Mouse (Mus musculus) neural tube, embryonic 10.5 days (tissue): ENCODE results near the gene Mybpc1.
"Not testable (repeated sequence)": the region's sequence is repeated elsewhere in the genome, so short reads cannot be mapped to it uniquely, and the experiment has no call there.

ENCODE experiments used
- DNase-seq: peaks from one replicate; pipeline ENCODE4 v3.0.0-alpha.2; 2017; ENCODE audit warnings: low spot score; ENCODE audit errors: extremely low spot score

Mybpc1 gene

DNA sequence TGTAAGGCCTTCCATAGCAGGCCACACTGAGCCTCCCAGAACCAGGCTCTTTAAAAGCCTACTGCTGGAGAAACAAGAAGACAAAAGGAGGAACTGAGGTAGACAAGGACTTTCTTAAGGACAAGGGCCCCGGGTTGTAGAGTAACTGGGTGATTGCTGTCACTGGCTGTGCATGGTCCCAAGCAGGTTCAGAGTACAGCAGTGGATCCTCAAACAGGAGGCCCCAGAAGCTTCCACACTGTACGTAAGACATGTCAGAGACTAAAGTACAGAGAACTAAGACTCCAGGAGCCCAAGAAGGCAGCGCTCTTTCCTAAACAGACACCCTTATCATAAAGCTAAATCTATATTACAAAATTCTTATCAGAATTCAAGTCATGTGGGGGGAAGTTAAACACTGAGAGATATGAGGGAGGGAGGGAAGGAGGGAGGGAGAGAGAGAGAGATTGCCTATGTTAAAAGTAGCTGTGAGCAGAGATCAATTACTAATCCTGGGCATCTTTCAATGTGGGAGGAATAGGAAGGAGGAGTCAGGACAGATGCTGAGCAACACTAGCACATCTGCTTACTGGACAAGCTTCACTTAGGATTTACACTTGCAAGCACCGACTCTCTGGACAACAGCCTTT, 109.9 kb downstream of the Mybpc1 start:
- DNase-seq, result no peak

DNA sequence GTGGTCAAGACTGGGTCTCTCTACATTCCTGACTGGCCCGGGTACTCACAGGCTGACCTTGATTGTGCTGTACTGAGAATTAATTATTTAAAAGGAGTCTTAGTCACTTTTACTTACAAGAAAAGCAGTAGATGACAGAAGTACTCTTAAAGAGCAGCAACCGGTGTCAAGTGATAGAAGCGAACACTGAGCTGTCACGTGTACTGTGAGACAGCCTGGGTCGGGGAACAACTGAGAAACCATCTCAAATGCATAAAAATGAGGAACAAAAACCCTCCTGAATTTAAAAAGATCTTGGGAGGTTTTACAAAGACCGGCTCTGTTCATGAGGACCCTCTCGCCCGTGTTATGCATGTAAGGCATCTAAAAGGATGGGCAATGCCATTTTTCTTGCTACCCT, 112.3 kb downstream of the Mybpc1 start:
- no peak for DNase-seq

DNA sequence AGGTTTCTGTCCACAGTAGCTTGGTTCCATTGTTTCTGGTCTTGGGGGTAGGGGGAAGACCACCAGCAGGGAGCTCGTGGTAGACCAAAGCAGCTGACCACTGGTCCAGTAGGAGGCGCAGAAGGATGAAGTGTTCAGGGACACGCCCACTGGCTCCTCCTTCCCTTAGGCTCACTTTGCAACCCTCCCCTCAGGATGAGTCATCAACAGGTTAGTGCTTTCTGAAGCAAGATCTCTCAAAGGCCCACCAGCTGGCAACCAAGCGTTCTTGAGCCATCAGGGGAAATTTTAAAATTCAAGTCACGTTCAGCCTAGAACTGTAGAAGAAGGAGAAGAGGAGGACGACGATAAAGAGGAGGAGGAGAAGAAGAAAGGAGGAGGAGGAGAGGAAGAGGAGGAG, 113.3 kb downstream of the Mybpc1 start:
- DNase-seq, result no peak

DNA sequence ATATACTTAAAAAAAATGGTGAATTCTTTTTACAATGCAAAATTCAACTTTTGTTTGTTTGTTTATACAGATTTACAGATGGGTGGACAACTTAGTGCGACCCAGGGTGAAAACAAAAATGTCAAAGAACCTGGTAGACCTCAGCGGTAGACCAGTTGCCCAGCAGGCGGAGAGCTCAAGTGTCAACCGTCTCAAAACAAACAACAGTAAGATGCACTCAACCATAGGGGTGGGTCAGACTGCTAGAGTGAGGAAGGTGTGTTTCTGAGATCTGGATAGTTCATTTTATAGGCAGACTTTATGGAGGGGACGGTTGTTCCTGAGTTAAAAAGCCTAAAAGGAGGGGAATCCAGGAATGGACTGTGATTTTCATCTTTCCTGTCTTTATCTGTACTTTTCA, 116.3 kb downstream of the Mybpc1 start:
- no peak for DNase-seq

GRCm38 (mm10) chr10:88482866-88483265, 122.1 kb downstream of the Mybpc1 start:
- not testable (repeated sequence) for DNase-seq
